Mouse (Mus musculus): Measurements from ENCODE around the gene Mex3a. TPM values are rescaled to one million over a fixed set of nuclear protein-coding genes. Genes with fewer than 3 reads are reported as not detected.

The Mex3a gene
- polyA plus RNA-seq, 1 experiment from 2014 or later, result 22.5 TPM

GRCm38 (mm10) chr3:88551586-88551985 lies 19.4 kb downstream of the Mex3a start:
- no peaks in the 10 kb centered on the region for H3K9me3 ChIP-seq (replicated peaks)
- peak overlapping the region; percentile 76 for H3K4me3 ChIP-seq (replicated peaks)
- peaks cover 12% of the 10 kb centered on the region for H3K36me3 ChIP-seq
- H3K4me2 ChIP-seq (replicated peaks), result peak overlapping the region; percentile 79
- H3K27me3 ChIP-seq, result no peaks in the 10 kb centered on the region
- ATAC-seq (ENCODE audit: insufficient number of reproducible peaks, low FRiP score, low TSS enrichment, low read depth), result no peak
- H3K4me1 ChIP-seq, result peaks cover 37% of the 10 kb centered on the region
- H3K9ac ChIP-seq, result 0 out of 2 replicates have a peak overlapping the region, but pooled peaks have one; percentile 63
- WGBS, result 85% methylated on average over 4 of the region's 4 CpGs
- H3K27ac ChIP-seq (replicated peaks), result no peak overlapping the region

DNA sequence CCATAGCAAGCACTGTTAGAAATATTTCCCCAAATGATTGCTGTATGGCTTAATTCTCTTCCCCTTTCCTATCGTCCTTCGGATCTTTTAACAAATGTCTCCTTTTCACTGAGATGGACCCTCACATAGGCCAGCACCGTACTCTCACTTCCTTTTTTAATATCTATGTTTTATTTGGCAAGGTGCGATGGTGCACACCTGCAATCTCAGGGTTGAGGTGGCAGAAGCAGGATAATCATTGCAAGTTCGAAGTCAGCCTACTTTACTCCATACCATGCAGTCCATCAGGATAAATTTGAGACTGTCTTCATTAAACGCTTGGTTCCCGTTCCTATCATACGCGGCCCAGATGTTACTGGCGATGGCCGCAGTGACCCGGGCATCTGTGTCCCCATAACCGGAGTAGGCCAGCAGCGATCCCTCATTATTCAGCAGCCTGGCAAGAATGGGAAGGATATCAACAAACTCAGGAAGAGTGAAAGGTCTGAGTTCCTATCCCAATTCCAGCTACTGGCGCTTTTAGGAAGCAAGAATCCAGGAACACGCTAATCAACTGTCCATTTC lies 20.0 kb downstream of the Mex3a start:
- Histone ChIP-seq H3K27me3 (no peaks in the 10 kb centered on the region), H3K36me3 (peaks cover 18% of the 10 kb centered on the region), H3K9me3 (replicated peaks) (no peaks in the 10 kb centered on the region), H3K4me3 (replicated peaks) (peak overlapping the region; percentile 76), H3K27ac (replicated peaks) (peak overlapping the region; percentile 96), H3K4me2 (replicated peaks) (peak overlapping the region; percentile 79), H3K4me1 (peaks cover 37% of the 10 kb centered on the region), H3K9ac (peak overlapping the region; percentile 63)
- no peak for ATAC-seq (ENCODE audit: insufficient number of reproducible peaks, low FRiP score, low TSS enrichment, low read depth)
- 21% methylated on average over 16 of the region's 16 CpGs for whole genome bisulfite sequencing

DNA sequence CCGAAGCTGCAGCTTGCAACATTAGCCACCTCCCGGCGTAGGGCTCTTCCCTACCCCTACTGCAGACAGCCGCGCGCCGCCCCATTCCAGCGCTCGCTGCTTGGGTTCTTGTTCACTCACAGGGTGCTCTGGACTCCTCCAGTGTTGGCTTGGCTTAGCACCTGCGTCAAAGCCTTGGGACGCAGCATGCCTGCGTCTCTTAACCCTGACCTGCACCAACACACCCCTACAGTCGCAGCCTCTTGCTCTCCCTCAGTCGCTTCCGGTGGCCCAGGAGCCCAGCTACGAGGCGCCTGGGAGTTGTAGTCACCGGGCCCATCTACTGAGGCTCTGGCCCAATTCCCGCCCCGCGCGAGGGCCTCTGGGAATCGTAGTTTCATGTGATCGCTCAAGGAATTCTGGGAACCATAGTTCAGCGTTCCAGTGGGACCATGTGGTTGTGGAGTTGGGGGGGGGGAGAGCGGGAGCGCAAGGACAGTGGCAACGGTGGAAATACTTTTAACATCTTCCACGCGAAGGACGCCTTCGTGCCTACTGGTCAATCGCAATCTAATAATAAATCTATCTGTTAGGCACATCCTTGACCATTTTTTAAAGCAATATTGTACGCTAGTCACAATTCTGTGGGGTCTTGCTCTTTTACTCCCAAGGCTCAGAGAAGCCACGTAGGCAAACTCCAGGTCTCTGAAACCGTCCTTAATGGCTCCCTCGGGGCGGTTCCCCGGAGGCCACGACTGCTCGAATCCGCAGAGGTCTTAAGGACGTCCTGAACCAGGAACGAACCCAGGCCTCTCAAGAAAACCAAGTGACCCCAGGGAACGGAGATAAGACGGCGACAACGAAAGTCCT lies 20.7 kb downstream of the Mex3a start, which contains the start of gene Lamtor2:
Gene Lamtor2, minus strand, starts transcription at position 399 of the 849 bp plus-strand sequence.
- Histone ChIP-seq H3K4me2 (replicated peaks) (peak within 1 kb of the TSS; percentile 79), H3K27ac (replicated peaks) (peak within 1 kb of the TSS; percentile 96), H3K4me1 (peaks cover 37% of the 10 kb centered on the region), H3K9ac (peak within 1 kb of the TSS; percentile 68), H3K4me3 (replicated peaks) (peak within 1 kb of the TSS; percentile 76), H3K36me3 (peaks cover 24% of the 10 kb centered on the region), H3K27me3 (no peaks in the 10 kb centered on the region), H3K9me3 (replicated peaks) (no peaks in the 10 kb centered on the region)
- under 1% methylated on average over 48 of the region's 48 CpGs for WGBS
- peak; percentile 89 for ATAC-seq (ENCODE audit: insufficient number of reproducible peaks, low FRiP score, low TSS enrichment, low read depth)

DNA sequence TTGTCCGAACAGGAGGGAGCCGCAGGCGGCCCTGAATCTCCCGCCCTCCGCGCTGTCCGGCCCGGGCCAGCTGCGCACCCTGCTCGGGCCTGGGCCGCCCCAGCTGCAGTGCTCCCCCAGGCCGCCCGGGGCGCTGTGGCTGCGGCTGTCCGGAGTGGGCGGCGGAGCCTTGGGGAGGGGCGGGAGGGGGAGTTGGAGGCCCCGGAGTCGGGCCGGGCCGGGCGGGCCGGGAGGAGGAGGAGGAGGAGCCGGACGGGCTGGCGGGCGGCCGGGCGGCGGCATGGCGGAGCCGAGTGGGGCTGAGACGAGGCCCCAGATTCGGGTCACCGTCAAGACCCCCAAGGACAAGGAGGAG lies 21.3 kb downstream of the Mex3a start, which contains the start of gene Ubqln4:
Gene Ubqln4, plus strand, starts transcription at position 234 of the 355 bp plus-strand sequence.
- peak; percentile 91 for ATAC-seq (ENCODE audit: insufficient number of reproducible peaks, low FRiP score, low TSS enrichment, low read depth)
- peaks cover 34% of the 10 kb centered on the region for H3K4me1 ChIP-seq
- H3K4me2 ChIP-seq (replicated peaks), result peak within 1 kb of the TSS; percentile 79
- WGBS, result 0% methylated on average over 29 of the region's 37 CpGs
- H3K36me3 ChIP-seq, result peaks cover 30% of the 10 kb centered on the region
- H3K27me3 ChIP-seq, result no peaks in the 10 kb centered on the region
- H3K9ac ChIP-seq, result peak within 1 kb of the TSS; percentile 68
- peak within 1 kb of the TSS; percentile 76 for H3K4me3 ChIP-seq (replicated peaks)
- peak within 1 kb of the TSS; percentile 96 for H3K27ac ChIP-seq (replicated peaks)
- no peaks in the 10 kb centered on the region for H3K9me3 ChIP-seq (replicated peaks)

DNA sequence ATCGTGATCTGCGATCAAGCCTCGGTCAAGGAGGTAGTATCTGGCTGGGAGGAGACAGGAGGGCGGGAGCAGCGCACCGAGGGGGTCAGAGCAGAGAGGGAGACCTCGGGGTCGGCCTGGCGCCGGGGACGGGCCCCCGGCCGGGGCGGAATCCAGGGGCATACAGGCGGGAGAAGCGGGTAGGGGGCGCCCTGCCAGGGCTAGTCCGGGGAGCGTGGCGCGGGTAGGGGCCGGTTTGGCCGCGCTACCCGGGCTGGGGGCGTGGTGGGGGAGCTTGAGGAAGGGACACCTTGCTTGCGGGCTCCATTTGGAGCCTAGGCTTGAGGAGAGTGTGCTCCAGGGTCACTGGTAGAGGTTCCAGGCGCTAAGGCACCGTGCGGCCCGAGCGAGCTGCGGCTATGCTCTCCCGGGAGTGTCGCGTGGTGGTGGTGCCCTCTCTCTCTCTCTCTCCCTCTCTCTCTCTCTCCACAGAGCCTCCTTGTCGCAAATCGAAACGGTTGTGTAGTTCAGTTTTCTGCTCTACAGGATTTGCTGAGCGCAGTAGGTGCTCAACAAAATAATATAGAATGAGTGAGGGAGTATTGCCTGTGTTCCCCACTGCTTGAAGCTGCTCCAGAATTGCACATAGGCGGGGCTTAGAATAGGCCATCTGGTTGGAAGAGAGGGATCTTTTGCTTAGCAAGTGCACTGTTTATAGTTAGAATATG lies 21.8 kb downstream of the Mex3a start:
- no peak; the same call in 1 of the 2 replicates for ATAC-seq (ENCODE audit: insufficient number of reproducible peaks, low FRiP score, low TSS enrichment, low read depth)
- H3K4me2 ChIP-seq (replicated peaks), result peak overlapping the region; percentile 79
- under 1% methylated on average over 41 of the region's 41 CpGs for WGBS
- H3K4me3 ChIP-seq (replicated peaks), result peak overlapping the region; percentile 76
- peak overlapping the region; percentile 68 for H3K9ac ChIP-seq
- no peaks in the 10 kb centered on the region for H3K27me3 ChIP-seq
- H3K4me1 ChIP-seq, result peaks cover 31% of the 10 kb centered on the region
- peaks cover 36% of the 10 kb centered on the region for H3K36me3 ChIP-seq
- H3K27ac ChIP-seq (replicated peaks), result peak overlapping the region; percentile 96
- no peaks in the 10 kb centered on the region for H3K9me3 ChIP-seq (replicated peaks)

GRCm38 (mm10) chr3:88555069-88555605 lies 22.9 kb downstream of the Mex3a start:
- Histone ChIP-seq H3K27ac (replicated peaks) (no peak overlapping the region), H3K9ac (no peak overlapping the region), H3K36me3 (peaks cover 47% of the 10 kb centered on the region), H3K9me3 (replicated peaks) (no peaks in the 10 kb centered on the region), H3K4me2 (replicated peaks) (no peak overlapping the region; the same call in 1 of the 2 replicates), H3K4me1 (peaks cover 31% of the 10 kb centered on the region), H3K27me3 (no peaks in the 10 kb centered on the region), H3K4me3 (replicated peaks) (no peak overlapping the region)
- WGBS, result 84% methylated on average over 5 of the region's 5 CpGs
- no peak for ATAC-seq (ENCODE audit: insufficient number of reproducible peaks, low FRiP score, low TSS enrichment, low read depth)

DNA sequence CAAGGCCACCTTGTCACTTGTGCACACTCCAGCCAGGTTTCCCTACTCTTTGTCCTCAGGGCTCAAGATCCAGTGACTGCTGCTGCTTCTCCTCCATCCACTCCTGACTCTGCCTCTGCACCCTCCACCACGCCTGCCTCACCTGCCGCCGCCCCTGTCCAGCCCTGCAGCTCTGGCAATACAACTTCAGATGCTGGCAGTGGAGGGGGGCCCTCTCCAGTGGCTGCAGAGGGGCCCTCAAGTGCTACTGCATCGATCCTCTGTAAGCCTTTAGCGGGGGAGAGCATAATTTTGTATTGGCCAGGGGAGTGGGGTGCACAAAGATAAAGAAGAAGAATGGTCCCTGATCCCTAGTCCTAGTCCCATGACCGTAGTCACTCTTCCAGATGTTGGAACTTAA lies 23.5 kb downstream of the Mex3a start:
- Histone ChIP-seq H3K4me1 (peaks cover 29% of the 10 kb centered on the region), H3K4me3 (replicated peaks) (no peak overlapping the region), H3K27me3 (no peaks in the 10 kb centered on the region), H3K9ac (no peak overlapping the region), H3K36me3 (peaks cover 53% of the 10 kb centered on the region), H3K4me2 (replicated peaks) (no peak overlapping the region), H3K9me3 (replicated peaks) (no peaks in the 10 kb centered on the region), H3K27ac (replicated peaks) (no peak overlapping the region)
- ATAC-seq (ENCODE audit: insufficient number of reproducible peaks, low FRiP score, low TSS enrichment, low read depth), result no peak
- WGBS, result 91% methylated on average over 6 of the region's 6 CpGs

- Histone ChIP-seq H3K4me3 (replicated peaks) (no peak overlapping the region), H3K36me3 (peaks cover 59% of the 10 kb centered on the region), H3K9me3 (replicated peaks) (no peaks in the 10 kb centered on the region), H3K9ac (no peak overlapping the region), H3K4me1 (peaks cover 20% of the 10 kb centered on the region), H3K4me2 (replicated peaks) (no peak overlapping the region), H3K27ac (replicated peaks) (no peak overlapping the region), H3K27me3 (no peaks in the 10 kb centered on the region)
- ATAC-seq (ENCODE audit: insufficient number of reproducible peaks, low FRiP score, low TSS enrichment, low read depth), result no peak
- WGBS, result 89% methylated on average over 8 of the region's 8 CpGs
Measured at GRCm38 (mm10) chr3:88556616-88557015, 24.4 kb downstream of the Mex3a start.

DNA sequence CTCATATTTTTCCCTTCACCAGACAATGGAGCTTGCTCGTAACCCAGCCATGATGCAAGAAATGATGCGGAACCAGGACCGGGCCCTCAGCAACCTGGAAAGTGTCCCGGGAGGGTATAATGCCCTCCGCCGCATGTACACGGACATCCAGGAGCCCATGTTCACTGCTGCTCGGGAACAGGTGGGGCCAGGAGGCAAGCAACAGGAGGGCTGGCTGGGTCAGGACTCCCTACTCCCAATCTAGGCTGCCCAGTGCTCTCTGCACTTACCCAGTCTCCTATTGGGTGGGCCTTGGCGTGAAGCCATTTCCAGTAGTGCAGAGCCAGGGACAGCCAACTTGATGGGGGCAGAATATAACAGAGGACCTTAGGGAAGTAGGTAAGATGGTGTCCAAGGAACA lies 27.4 kb downstream of the Mex3a start:
- WGBS, result 93% methylated on average over 9 of the region's 9 CpGs
- H3K4me1 ChIP-seq, result peaks cover 6% of the 10 kb centered on the region
- H3K4me2 ChIP-seq (replicated peaks), result no peak overlapping the region
- no peaks in the 10 kb centered on the region for H3K27me3 ChIP-seq
- H3K36me3 ChIP-seq, result peaks cover 85% of the 10 kb centered on the region
- no peak overlapping the region for H3K27ac ChIP-seq (replicated peaks)
- no peak overlapping the region for H3K4me3 ChIP-seq (replicated peaks)
- H3K9me3 ChIP-seq (replicated peaks), result no peaks in the 10 kb centered on the region
- H3K9ac ChIP-seq, result no peak overlapping the region
- ATAC-seq (ENCODE audit: insufficient number of reproducible peaks, low FRiP score, low TSS enrichment, low read depth), result no peak

DNA sequence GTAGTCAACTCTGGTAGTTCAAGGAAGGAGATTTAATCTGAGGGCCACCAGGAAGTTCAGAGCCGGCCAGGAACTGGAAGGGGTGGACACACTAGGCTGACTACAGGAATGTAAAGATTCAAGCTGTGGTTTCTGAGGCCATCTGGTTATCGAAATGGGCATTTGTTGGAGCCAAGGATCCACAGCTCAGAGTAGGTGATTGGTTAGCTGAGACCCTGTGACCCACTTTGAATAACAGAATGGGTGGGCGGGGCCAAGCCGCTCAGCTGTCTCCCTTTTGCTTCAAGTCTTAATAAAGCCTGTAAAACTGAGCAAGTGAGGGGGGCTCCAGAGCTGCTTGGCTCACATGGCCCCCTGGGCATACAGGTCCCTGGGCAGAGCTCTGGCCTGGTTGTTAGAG lies 29.8 kb downstream of the Mex3a start:
- H3K4me2 ChIP-seq (replicated peaks), result no peak overlapping the region
- no peaks in the 10 kb centered on the region for H3K4me1 ChIP-seq
- no peak overlapping the region for H3K9ac ChIP-seq
- no peak overlapping the region for H3K27ac ChIP-seq (replicated peaks)
- peaks cover 93% of the 10 kb centered on the region for H3K36me3 ChIP-seq
- H3K27me3 ChIP-seq, result no peaks in the 10 kb centered on the region
- H3K9me3 ChIP-seq (replicated peaks), result no peaks in the 10 kb centered on the region
- WGBS, result 75% methylated on average over 4 of the region's 4 CpGs
- 0 out of 2 replicates have a peak, but pooled peaks have one; percentile 6 for ATAC-seq (ENCODE audit: insufficient number of reproducible peaks, low FRiP score, low TSS enrichment, low read depth)
- no peak overlapping the region for H3K4me3 ChIP-seq (replicated peaks)

GRCm38 (mm10) chr3:88563442-88563841 lies 31.2 kb downstream of the Mex3a start:
- 69% methylated on average over 4 of the region's 4 CpGs for WGBS
- no peak for ATAC-seq (ENCODE audit: insufficient number of reproducible peaks, low FRiP score, low TSS enrichment, low read depth)
- Histone ChIP-seq H3K9ac (no peak overlapping the region), H3K4me2 (replicated peaks) (no peak overlapping the region), H3K4me3 (replicated peaks) (no peak overlapping the region), H3K27ac (replicated peaks) (0 out of 2 replicates have a peak overlapping the region, but pooled peaks have one; percentile 31), H3K9me3 (replicated peaks) (no peaks in the 10 kb centered on the region), H3K36me3 (peaks cover 94% of the 10 kb centered on the region), H3K27me3 (no peaks in the 10 kb centered on the region), H3K4me1 (no peaks in the 10 kb centered on the region)
